24 mouse cellular contexts compared by ENCODE assay signal in the genomic region with DNA sequence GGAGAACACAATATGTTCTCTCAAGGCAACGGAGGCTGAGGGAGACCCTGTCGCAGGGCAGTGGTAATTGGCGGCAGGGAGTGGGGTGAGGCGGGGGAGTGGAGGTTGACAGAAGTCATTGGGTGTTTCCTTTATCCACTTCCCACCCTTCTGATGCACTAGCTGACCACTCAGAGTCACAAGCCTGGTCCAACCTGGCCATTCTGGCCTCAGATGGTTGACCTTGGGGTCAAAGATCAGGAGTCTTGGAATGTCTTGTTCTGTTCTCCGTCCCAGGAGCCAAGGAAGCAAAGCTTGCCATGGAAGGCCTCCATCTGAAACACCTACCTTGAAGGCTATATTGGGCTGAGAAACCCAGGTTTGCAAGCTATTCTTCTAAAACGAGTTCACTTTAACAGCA. TPM values are rescaled to one million over a fixed set of nuclear protein-coding genes. Genes with fewer than 3 reads are reported as not detected.
DNase-seq lines count a peak whose midpoint lies in the region; ATAC-seq and TF ChIP-seq lines count a peak whose summit lies in the region.
"Had no signal": no experiment of that assay in that cellular context is flagged by ENCODE, and none has a peak within 500 bp of the region (broad histone marks: within the 10 kb centered on the region; RNA-seq: fewer than 3 reads in every experiment).

No protein-coding gene starts in this region.

- no peak overlapping the region for H3K4me3 ChIP-seq in kidney, embryonic 15.5 days (replicated peaks)
- no peak overlapping the region for H3K4me3 ChIP-seq in small intestine, adult 2 months (ENCODE audit: low read depth, low read length)
- H3K4me3 ChIP-seq: forebrain, embryonic 13.5 days; limb, embryonic 15.5 days; midbrain, embryonic 12.5 days; neural tube, embryonic 15.5 days had no signal

- peak; percentile 1 for DNase-seq in adrenal gland, postnatal 10 days
- no peak for DNase-seq in adrenal gland, postnatal 14 days
- peak; percentile 63 to 75 for DNase-seq in kidney, adult 8-10 months
- DNase-seq in kidney, postnatal 10 days = no peak
- no peak for DNase-seq in urinary bladder, postnatal 4 days (ENCODE audit: low spot score in 2 of 2)
- DNase-seq: adrenal gland, adult 8-10 months; cerebellum, adult 2 months; cerebellum, postnatal 36 days; heart, postnatal 4 days; left cerebral cortex, postnatal 4 days; lung, postnatal 10 days; right cerebral cortex, adult 18-20 months; right cerebral cortex, postnatal 4 days; thymus, adult 2 months had no signal

- no peaks in the 10 kb centered on the region for H3K9me3 ChIP-seq in kidney, embryonic 15.5 days (replicated peaks)
- H3K9me3 ChIP-seq: forebrain, embryonic 13.5 days; limb, embryonic 15.5 days; midbrain, embryonic 12.5 days; neural tube, embryonic 15.5 days had no signal

- no peaks in the 10 kb centered on the region for H3K36me3 ChIP-seq in kidney, embryonic 15.5 days
- no peaks in the 10 kb centered on the region for H3K36me3 ChIP-seq in small intestine, adult 2 months (ENCODE audit: control insufficient read depth, insufficient read depth, low read length)
- H3K36me3 ChIP-seq: limb, embryonic 15.5 days; midbrain, embryonic 12.5 days; neural tube, embryonic 15.5 days had no signal

- no peak for TF ChIP-seq CTCF in small intestine, adult 2 months (IDR thresholded peaks at IDR 0.05; ENCODE audit: extremely low read depth, insufficient read length, insufficient replicate concordance, low read depth, low read length)

- TF ChIP-seq POLR2A in small intestine, adult 2 months (IDR thresholded peaks at IDR 0.05; ENCODE audit: low read depth, low read length) = no peak

- no peaks in the 10 kb centered on the region for H3K27me3 ChIP-seq in kidney, embryonic 15.5 days
- no peaks in the 10 kb centered on the region for H3K27me3 ChIP-seq in small intestine, adult 2 months (ENCODE audit: control insufficient read depth, insufficient read depth, low read length)
- H3K27me3 ChIP-seq: forebrain, embryonic 13.5 days; limb, embryonic 15.5 days; neural tube, embryonic 15.5 days had no signal

- H3K27ac ChIP-seq in kidney, embryonic 15.5 days = 0 out of 2 replicates have a peak overlapping the region, but pooled peaks have one; percentile 41
- peak overlapping the region; percentile 99; the same call in 1 of the 2 replicates for H3K27ac ChIP-seq in small intestine, adult 2 months (ENCODE audit: insufficient read depth, low read depth, low read length)
- H3K27ac ChIP-seq: forebrain, embryonic 13.5 days; hindbrain, embryonic 14.5 days; limb, embryonic 15.5 days; midbrain, embryonic 12.5 days; neural tube, embryonic 15.5 days; stomach, postnatal 0 days had no signal

- no peak overlapping the region for H3K4me2 ChIP-seq in kidney, embryonic 15.5 days
- H3K4me2 ChIP-seq: forebrain, embryonic 13.5 days; hindbrain, embryonic 14.5 days; limb, embryonic 15.5 days; midbrain, embryonic 12.5 days; neural tube, embryonic 15.5 days had no signal

- WGBS in kidney, embryonic 15.5 days = 75% methylated on average over 6 of the region's 6 CpGs
- 90% methylated on average over 6 of the region's 6 CpGs for WGBS in small intestine, adult 2 months

- peaks cover 16% of the 10 kb centered on the region for H3K4me1 ChIP-seq in kidney, embryonic 15.5 days
- H3K4me1 ChIP-seq in small intestine, adult 2 months (ENCODE audit: control insufficient read depth, insufficient read depth, insufficient read length, low read length) = peaks cover 25% of the 10 kb centered on the region
- H3K4me1 ChIP-seq: midbrain, embryonic 12.5 days; neural tube, embryonic 15.5 days had no signal

- no peak for ATAC-seq in kidney, embryonic 15.5 days (replicated peaks; ENCODE audit: low FRiP score)
- ATAC-seq: activated CD4-positive, CD25-positive, alpha-beta regulatory T cell, adult 4 months; forebrain, embryonic 13.5 days; inflammation-experienced regulatory T-cells, adult 6 months had no signal

- H3K9ac ChIP-seq in kidney, embryonic 15.5 days = no peak overlapping the region
- H3K9ac ChIP-seq: forebrain, embryonic 13.5 days; hindbrain, embryonic 14.5 days; limb, embryonic 15.5 days; midbrain, embryonic 12.5 days; neural tube, embryonic 15.5 days had no signal

RNA-seq across cellular contexts. Expression of a gene that starts 7.1 kb away (rescaled TPM):
- total RNA-seq in adrenal gland, postnatal 10 days (2021) = 10 to 100 TPM; 15.6 to 37.9 TPM
- 38.3 and 42.3 TPM in 2 replicates for total RNA-seq in adrenal gland, postnatal 14 days (2021)
- 2.9 and 3.6 TPM in 2 replicates for polyA plus RNA-seq in kidney, embryonic 15.5 days (2015; fragmentation: Nextera tagmentation; extraction: Ambion mirVana)
- 4.1 and 5.2 TPM in 2 replicates for polyA plus RNA-seq in small intestine, adult 2 months (2012; rRNA removed)

RNA-seq across cellular contexts. Expression of a gene that starts 28.3 kb away (rescaled TPM):
- 1 to 10 TPM; 8.0 to 9.1 TPM for total RNA-seq in adrenal gland, postnatal 10 days (2021)
- 12.3 and 12.6 TPM in 2 replicates for total RNA-seq in adrenal gland, postnatal 14 days (2021)
- polyA plus RNA-seq in kidney, embryonic 15.5 days (2015; fragmentation: Nextera tagmentation; extraction: Ambion mirVana) = 10.1 and 11.8 TPM in 2 replicates
- 2.0 and 3.7 TPM in 2 replicates for polyA plus RNA-seq in small intestine, adult 2 months (2012; rRNA removed)

RNA-seq across cellular contexts. Expression of a gene that starts 52.3 kb away (rescaled TPM):
- 100 to 1,000 TPM in 1 of 2 experiments, 10 to 100 TPM in 1; 49.5 to 137 TPM for total RNA-seq in adrenal gland, postnatal 10 days (2021)
- 182 and 223 TPM in 2 replicates for total RNA-seq in adrenal gland, postnatal 14 days (2021)
- polyA plus RNA-seq in kidney, embryonic 15.5 days (2015; fragmentation: Nextera tagmentation; extraction: Ambion mirVana) = 67.4 and 70.0 TPM in 2 replicates
- 78.8 and 113 TPM in 2 replicates for polyA plus RNA-seq in small intestine, adult 2 months (2012; rRNA removed)

Comparison
In these comparisons a context has a peak if more than half of its experiments do, and no peak if none do; other contexts are left out.
1. DNase-seq: peak in adrenal gland, postnatal 10 days (single experiment) and kidney, adult 8-10 months (2 of 2); none in adrenal gland, postnatal 14 days (single experiment), kidney, postnatal 10 days (single experiment) and urinary bladder, postnatal 4 days (0 of 2).